Mouse (Mus musculus) ES-Bruce4 (cell line): ENCODE results near the gene Nsd2. TPM values are rescaled to one million over a fixed set of nuclear protein-coding genes. Genes with fewer than 3 reads are reported as not detected.
"Not testable (repeated sequence)": the region's sequence is repeated elsewhere in the genome, so short reads cannot be mapped to it uniquely, and the experiment has no call there.

Experiments
- H3K27ac ChIP-seq: 2 replicates; pipeline ENCODE4 v1.5.1; 2012; ENCODE audit warnings: low read length, inconsistent platforms; ENCODE audit not compliant: insufficient read depth
- H3K27me3 ChIP-seq: 2 replicates; pipeline ENCODE4 v1.6.1; 2012; ENCODE audit warnings: mild to moderate bottlenecking, low read length, inconsistent platforms; ENCODE audit not compliant: control insufficient read depth, poor library complexity, insufficient read depth, severe bottlenecking
- H3K36me3 ChIP-seq: 2 replicates; pipeline ENCODE4 v1.6.1; 2012; ENCODE audit warnings: inconsistent platforms, mild to moderate bottlenecking, low read length, moderate library complexity; ENCODE audit not compliant: control insufficient read depth, poor library complexity, insufficient read depth, severe bottlenecking
- H3K4me1 ChIP-seq: one replicate; pipeline ENCODE4 v1.8.1; 2011; ENCODE audit warnings: low read length; ENCODE audit not compliant: control insufficient read depth, insufficient read depth
- H3K4me3 ChIP-seq: 2 replicates; pipeline ENCODE4 v1.5.1; 2011; ENCODE audit warnings: low read depth, mild to moderate bottlenecking, low read length
- H3K9ac ChIP-seq: 2 replicates; pipeline ENCODE4 v1.6.1; 2012; ENCODE audit warnings: low read depth, mild to moderate bottlenecking, inconsistent platforms; ENCODE audit not compliant: poor library complexity, severe bottlenecking
- H3K9me3 ChIP-seq: replicated peaks from 2 replicates; pipeline ENCODE4 v1.6.1; 2012; ENCODE audit warnings: mild to moderate bottlenecking, low read length, inconsistent platforms; ENCODE audit not compliant: control insufficient read depth, poor library complexity, insufficient read depth, severe bottlenecking
- CTCF ChIP-seq: IDR thresholded peaks from one replicate; pipeline ENCODE4 v1.8.1; 2011; ENCODE audit warnings: low read depth, low read length
- EP300 ChIP-seq: IDR thresholded peaks from 2 replicates; pipeline ENCODE4 v1.6.1; 2011; ENCODE audit warnings: low read depth, low read length; ENCODE audit not compliant: insufficient read depth
- POLR2A ChIP-seq: IDR thresholded peaks from one replicate; pipeline ENCODE4 v1.8.1; 2011; ENCODE audit warnings: low read length; ENCODE audit not compliant: insufficient read depth
- polyA plus RNA-seq: library from polyadenylated mRNA; stranded (reverse); fragments of >200 nt; gene quantifications from 2 replicates; pipeline ENCODE4 v1.2.4, GENCODE M21; 2011; ENCODE audit warnings: low read depth; ENCODE audit not compliant: missing spikeins, insufficient read depth, insufficient read length

Nsd2 gene
- polyA plus RNA-seq, 1 experiment = 109 TPM

DNA sequence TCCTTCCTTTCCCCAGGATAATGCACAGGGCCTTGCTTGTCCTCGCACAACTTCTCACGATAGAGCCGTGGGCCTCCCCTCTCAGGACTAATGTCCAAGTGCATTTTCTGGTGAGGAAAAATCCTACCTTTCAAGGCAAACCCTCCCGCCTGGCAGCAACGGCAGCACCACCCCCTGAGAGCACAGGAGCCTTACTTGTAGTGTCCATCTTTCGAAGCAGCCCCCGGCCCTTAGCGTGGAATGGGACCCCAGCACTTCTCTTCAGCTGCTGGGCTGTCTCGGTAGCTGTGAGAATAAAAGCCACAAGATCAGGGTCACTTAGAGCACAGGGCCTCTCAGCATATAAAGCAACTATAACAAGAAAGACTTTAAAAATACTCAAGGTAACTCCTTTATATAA, 82.7 kb downstream of the Nsd2 start:
- Histone ChIP-seq H3K27ac (no peak overlapping the region), H3K9ac (no peak overlapping the region), H3K4me1 (no peaks in the 10 kb centered on the region), H3K36me3 (peaks cover 35% of the 10 kb centered on the region), H3K9me3 (no peaks in the 10 kb centered on the region), H3K4me3 (no peak overlapping the region), H3K27me3 (no peaks in the 10 kb centered on the region)
- TF ChIP-seq EP300 (no peak), POLR2A (no peak), CTCF (no peak)

DNA sequence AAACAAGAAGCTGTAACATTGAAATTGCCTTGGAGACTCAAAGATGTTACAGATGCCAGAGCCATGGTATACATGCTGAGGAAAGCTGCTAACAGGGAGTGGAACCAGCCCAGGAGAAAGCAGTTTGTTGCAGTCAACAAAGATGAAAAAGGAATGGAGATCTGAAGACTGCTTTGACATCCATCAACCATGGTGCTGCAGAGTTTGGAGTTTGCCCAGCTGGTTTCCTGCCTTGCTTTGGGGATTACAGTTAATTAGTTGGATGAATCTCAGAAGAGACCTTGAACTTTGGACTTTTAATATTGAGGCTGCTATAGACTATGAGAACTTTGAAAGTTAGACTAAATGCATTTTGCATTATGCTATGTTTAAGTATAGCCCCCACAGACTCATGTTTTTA, 94.5 kb downstream of the Nsd2 start:
- H3K36me3 ChIP-seq = peaks cover 24% of the 10 kb centered on the region
- not testable (repeated sequence) for H3K4me3 ChIP-seq, H3K4me1 ChIP-seq, H3K27me3 ChIP-seq, H3K27ac ChIP-seq, H3K9me3 ChIP-seq, H3K9ac ChIP-seq

DNA sequence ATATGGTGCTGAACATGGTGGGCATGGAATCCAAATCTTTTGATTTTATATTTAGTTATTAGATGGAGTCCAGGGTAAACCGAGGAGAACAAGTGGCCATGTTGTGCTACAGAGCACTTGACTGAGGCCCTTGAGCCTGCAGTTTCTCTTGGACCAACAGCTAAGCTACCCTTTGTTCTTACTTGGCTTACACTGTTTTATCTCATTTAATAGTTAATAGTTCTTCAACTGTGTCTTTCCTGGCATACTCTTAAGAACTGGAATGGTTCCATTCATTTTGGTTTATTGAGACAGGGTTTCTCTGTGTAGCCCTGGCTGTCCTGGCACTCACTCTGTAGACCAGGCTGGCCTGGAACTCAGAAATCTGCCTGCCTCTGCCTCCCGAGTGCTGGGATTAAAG, 96.1 kb downstream of the Nsd2 start:
- not testable (repeated sequence) for H3K4me3 ChIP-seq, H3K27ac ChIP-seq, H3K9ac ChIP-seq, H3K9me3 ChIP-seq, H3K27me3 ChIP-seq, H3K4me1 ChIP-seq
- peaks cover 36% of the 10 kb centered on the region for H3K36me3 ChIP-seq

DNA sequence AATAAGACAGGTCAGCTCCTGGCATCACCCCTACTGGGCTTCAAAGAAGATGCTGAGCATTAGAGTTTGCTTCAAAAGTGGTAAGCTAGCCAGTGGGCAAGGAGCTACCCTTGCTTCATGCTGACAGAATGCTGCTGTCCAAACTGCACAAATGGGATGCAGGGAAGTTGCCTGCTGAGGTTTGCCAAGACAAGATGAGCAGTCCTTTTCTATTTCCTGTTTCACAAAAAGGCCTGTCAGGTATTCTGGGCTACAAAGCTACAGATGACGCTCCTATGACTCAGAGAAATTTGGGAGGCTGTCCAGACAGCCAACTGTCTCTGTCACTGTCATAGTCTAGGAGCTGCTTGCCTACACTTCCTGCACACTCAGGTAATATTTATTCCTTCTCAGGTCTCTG, 98.9 kb downstream of the Nsd2 start:
- H3K4me3 ChIP-seq = no peak overlapping the region
- TF ChIP-seq EP300 (no peak), CTCF (no peak), POLR2A (no peak)
- H3K9me3 ChIP-seq = no peaks in the 10 kb centered on the region; the same call in 1 of the 2 replicates
- no peak overlapping the region for H3K27ac ChIP-seq
- no peaks in the 10 kb centered on the region for H3K27me3 ChIP-seq
- H3K36me3 ChIP-seq = peaks cover 36% of the 10 kb centered on the region
- peaks cover 2% of the 10 kb centered on the region for H3K4me1 ChIP-seq
- H3K9ac ChIP-seq = no peak overlapping the region

DNA sequence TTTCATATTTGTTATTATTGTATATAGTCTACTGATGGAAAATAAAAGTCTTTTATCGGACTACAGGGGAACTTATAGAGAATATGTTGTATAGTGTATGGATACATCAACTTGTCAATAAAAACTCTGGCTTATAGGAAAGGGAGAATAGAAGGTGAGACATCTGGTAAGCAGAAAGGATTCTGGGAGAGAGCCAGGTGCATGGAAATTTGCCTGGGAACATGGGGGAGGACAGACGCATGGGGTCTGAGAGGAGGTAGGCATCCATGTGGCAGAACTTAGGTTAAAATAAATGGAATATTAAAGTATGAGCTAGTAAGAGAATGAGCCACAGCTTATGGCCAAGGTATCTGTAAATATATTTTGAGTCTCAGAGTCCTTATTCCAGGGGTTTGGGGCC, 99.5 kb downstream of the Nsd2 start:
- no peak overlapping the region for H3K9ac ChIP-seq
- no peak for TF ChIP-seq CTCF
- no peak for TF ChIP-seq EP300
- no peak for TF ChIP-seq POLR2A
- H3K27ac ChIP-seq = no peak overlapping the region

DNA sequence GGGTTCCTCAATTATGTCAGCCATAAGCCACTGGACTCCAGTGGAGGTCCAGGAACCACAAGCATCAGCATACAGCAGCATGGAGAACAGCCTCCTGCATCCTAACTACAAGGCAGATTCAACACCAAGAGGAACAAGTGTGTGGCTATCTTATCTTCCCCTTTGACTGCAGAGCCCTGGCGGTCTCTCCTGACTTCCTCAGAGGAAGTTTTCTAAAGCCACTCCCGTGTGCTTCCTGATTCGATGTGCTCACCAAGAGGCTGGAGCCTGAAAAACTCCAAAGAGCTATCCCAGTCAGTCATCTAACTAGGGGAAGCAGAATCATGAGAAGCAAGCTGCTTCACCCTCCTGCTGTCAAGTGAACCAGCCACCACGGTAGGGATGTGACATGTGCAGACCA, 100.4 kb downstream of the Nsd2 start:
- no peak overlapping the region for H3K27ac ChIP-seq
- H3K4me1 ChIP-seq = peaks cover 2% of the 10 kb centered on the region
- TF ChIP-seq EP300 = no peak
- TF ChIP-seq POLR2A = no peak
- no peak for TF ChIP-seq CTCF
- no peak overlapping the region for H3K4me3 ChIP-seq
- H3K9me3 ChIP-seq = peaks cover 5% of the 10 kb centered on the region
- no peak overlapping the region for H3K9ac ChIP-seq
- H3K36me3 ChIP-seq = peaks cover 37% of the 10 kb centered on the region
- H3K27me3 ChIP-seq = no peaks in the 10 kb centered on the region

More for the DNA sequence above, 99.5 kb downstream of the Nsd2 start:
- Histone ChIP-seq H3K9me3 (no peaks in the 10 kb centered on the region; the same call in 1 of the 2 replicates), H3K4me3 (no peak overlapping the region), H3K27me3 (no peaks in the 10 kb centered on the region), H3K36me3 (peaks cover 36% of the 10 kb centered on the region), H3K4me1 (peaks cover 2% of the 10 kb centered on the region)
